Mouse (Mus musculus) heart, postnatal 14 days (tissue): ENCODE data around the gene Ccr6. TPM values are rescaled to one million over a fixed set of nuclear protein-coding genes. Genes with fewer than 3 reads are reported as not detected.
A peak's percentile ranks its signal among the peaks of the same experiment; 100 is the strongest.

Experiments
- DNase-seq, 2 experiments: peaks; one replicate each; pipeline ENCODE4 v3.0.0; 2021 to 2022
- intact Hi-C: fragments of 180-260 bp; cut with DNase I; formaldehyde crosslinking; loops from one replicate; pipeline ENCODE4 v1.15.1; 2025
- total RNA-seq, 2 experiments: library from RNA; stranded (reverse); gene quantifications; 2 replicates each; pipeline ENCODE4 v1.2.3; 2021

The Ccr6 gene
- total RNA-seq, 2 experiments from 2014 or later: not detected

- DNase-seq: no peak
- intact Hi-C loops: loop anchor here (5.0 kb wide), 1 partner anchor 89 kb away; no protein-coding TSS in a partner anchor
Measured at GRCm38 (mm10) chr17:8278356-8278755, 42.5 kb downstream of the Ccr6 start.

DNA sequence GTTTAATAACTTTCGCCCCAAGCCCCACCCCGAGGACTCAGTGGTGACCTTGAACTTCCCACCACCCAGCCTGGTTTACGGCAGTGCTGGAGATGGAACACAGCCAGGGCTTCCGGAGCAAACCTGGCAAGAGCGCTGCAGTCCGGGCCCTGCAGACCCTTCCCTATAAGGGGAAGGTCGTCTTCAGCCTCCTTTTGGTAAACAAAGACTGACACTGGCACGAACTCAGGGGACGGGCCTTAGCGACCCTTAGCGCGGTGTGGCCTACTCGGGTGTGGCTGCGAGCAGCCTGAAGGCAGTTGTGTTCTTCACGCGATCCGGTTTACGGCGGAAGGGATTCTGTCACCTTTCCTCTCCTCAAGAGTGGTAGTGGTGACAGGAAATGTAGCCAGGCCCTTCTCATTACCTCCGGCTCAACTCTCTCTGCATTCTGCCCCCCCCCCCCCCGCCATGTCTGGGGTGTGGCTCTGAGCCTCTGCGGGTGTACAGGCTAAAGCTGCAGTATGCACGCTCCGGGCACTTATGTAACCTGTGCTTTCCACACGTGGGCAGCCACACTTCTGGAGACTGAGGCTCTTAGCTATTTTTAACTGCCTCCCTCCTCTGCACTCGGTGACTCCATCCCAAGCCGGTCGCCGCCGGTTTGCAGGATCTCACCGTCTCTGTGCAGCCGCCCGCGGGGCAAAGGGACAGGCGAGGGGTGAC, 47.1 kb downstream of the Ccr6 start, which contains the start of gene Mpc1:
Mpc1 (plus strand) TSS at position 84 of the 705 bp plus-strand sequence.
- peak; percentile 66 to 81 for DNase-seq
- intact Hi-C loops: loop anchor here (2.0 kb wide), 1 partner anchor 28 kb away; the partner anchor contains the start of gene Sft2d1

GRCm38 (mm10) chr17:8283526-8284253, 47.8 kb downstream of the Ccr6 start:
- intact Hi-C loops: loop anchor here (2.0 kb wide), 2 partner anchors 21 to 27 kb away; partner anchors contain the start of gene Sft2d1
- peak; percentile 96 for DNase-seq

- intact Hi-C loops: loop anchor here (2.0 kb wide), 1 partner anchor 21 kb away; no protein-coding TSS in a partner anchor
- DNase-seq: peak; percentile 51 to 60
Measured at GRCm38 (mm10) chr17:8284254-8284661, 48.4 kb downstream of the Ccr6 start.

- intact Hi-C loops: loop anchor here (2.0 kb wide), 1 partner anchor 20 kb away; no protein-coding TSS in a partner anchor
Measured at GRCm38 (mm10) chr17:8285056-8285455, 49.2 kb downstream of the Ccr6 start.

GRCm38 (mm10) chr17:8286987-8287386, 51.1 kb downstream of the Ccr6 start:
- intact Hi-C loops: no loop called here
- no peak for DNase-seq

More at GRCm38 (mm10) chr17:8285056-8285455, 49.2 kb downstream of the Ccr6 start:
- no peak for DNase-seq

- intact Hi-C loops: no loop called here
- DNase-seq: no peak
Measured at GRCm38 (mm10) chr17:8289993-8290679, 54.3 kb downstream of the Ccr6 start.

DNA sequence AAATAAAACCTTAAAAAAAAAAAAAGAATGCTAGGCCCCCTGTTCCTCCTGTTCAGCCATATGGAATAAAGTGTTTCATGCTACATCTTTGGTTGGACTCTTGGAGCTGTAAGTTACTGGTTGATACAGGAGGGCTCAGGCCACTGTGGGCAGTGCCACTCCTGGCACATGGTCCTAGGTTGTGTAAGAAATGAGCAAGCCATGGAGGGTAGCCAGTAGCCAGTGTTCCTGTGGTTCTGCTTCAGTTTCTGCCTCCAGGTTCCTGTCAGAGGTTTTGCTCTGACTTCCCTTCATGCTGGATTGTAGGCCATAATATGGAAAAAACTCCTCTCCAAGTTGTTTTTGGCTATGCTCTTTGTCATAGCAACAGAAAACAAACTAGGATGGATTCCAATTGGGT, 54.9 kb downstream of the Ccr6 start:
- DNase-seq: no peak
- intact Hi-C loops: no loop called here

- intact Hi-C loops: no loop called here
Measured at GRCm38 (mm10) chr17:8295825-8296224, 60.0 kb downstream of the Ccr6 start.

GRCm38 (mm10) chr17:8296313-8296844, 60.5 kb downstream of the Ccr6 start:
- DNase-seq: no peak
- intact Hi-C loops: no loop called here

More at GRCm38 (mm10) chr17:8295825-8296224, 60.0 kb downstream of the Ccr6 start:
- DNase-seq: no peak

- intact Hi-C loops: no loop called here
- DNase-seq: no peak
Measured at GRCm38 (mm10) chr17:8297746-8298145, 61.9 kb downstream of the Ccr6 start.

DNA sequence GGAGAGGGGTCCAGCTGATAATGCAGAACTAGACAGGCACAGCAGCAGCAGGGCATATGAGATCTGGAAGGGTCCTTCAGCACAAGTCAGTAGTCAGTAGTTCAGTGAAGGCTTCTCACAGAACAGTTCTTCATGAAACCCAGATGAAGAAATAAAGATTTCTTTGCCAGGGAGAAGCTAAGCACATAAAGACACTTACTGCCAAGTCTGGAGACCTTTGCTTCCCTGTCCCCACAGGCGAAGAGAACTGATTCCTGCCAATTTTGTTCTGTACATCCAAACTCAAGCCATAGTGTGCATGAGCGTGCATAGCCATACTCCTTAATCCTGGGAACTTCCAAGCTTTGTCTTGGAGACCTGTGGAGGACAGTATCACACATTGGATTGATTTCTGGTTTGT, 62.4 kb downstream of the Ccr6 start:
- intact Hi-C loops: no loop called here
- DNase-seq: no peak

DNA sequence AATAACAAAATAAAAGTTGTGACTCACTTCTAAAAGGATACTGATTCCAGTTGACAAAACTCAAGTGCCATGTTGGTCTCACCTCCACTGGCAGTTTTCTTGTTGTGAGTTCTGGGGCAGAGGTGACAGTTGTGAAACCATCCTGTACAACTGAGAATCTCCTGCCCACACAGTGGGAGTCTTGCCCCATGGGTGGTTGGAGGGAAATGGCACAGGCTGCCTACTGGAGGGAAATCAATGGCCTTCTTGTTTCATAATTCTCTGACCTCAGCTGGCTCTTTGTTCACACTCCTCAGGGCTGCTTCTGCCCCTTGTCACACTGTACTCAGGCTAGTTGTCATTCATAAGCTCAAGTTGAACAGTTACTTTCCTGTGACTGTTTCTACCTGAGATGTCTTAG, 63.7 kb downstream of the Ccr6 start:
- no peak for DNase-seq
- intact Hi-C loops: no loop called here

- no peak for DNase-seq
- intact Hi-C loops: loop anchor here (2.0 kb wide), 1 partner anchor 37 kb away; no protein-coding TSS in a partner anchor
Measured at GRCm38 (mm10) chr17:8301515-8301914, 65.7 kb downstream of the Ccr6 start.

- intact Hi-C loops: no loop called here
- DNase-seq: no peak
Measured at GRCm38 (mm10) chr17:8302772-8303438, 67.1 kb downstream of the Ccr6 start.

DNA sequence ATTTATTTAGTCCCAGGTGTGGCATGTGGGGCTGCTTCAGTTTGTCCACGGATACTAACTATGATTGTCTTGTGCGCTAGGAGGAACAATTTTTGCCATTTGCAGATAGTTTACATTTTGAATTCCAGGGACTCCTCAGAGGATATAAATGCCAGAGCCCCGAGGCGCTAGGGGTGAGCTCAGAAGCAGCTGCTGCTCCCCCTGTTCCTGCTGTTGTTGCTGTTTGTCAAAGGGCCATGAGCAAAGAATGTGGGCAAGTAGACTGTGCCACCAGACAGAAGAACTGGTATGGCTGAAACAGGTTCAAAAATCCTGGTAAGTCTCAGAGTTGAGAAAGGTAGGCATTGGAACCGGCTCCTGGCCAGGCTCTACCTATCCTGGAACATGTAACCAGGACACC, 67.8 kb downstream of the Ccr6 start:
- intact Hi-C loops: loop anchor here (2.0 kb wide), 1 partner anchor 19 kb away; no protein-coding TSS in a partner anchor

GRCm38 (mm10) chr17:8305801-8306200, 70.0 kb downstream of the Ccr6 start:
- intact Hi-C loops: loop anchor here (2.0 kb wide), 1 partner anchor 21 kb away; no protein-coding TSS in a partner anchor
- no peak for DNase-seq

More for the DNA sequence above, 67.8 kb downstream of the Ccr6 start:
- DNase-seq: no peak
